In the genomic region with DNA sequence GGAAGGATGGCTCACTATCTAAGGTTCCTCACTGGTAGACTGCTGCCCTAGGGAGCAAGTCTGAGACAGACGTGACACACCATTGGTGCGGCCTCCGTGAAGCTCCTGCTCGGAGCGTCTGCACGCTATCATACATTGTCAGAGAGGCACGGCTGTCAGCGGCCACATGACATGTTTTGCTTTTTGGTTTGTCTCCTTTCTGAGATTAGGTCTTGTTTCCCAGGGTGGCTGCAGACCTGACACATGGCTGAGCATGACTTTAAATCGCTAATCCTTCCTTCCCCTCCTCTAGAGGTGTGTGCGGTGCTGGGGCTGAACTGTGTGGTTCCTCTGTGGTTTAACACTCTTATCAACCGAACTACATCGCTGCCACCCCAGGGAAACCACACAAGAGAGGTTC, we compare ENCODE assay signal across 8 mouse cellular contexts. TPM values are rescaled to one million over a fixed set of nuclear protein-coding genes. Genes with fewer than 3 reads are reported as not detected.
DNase-seq lines count a peak whose midpoint lies in the region; ATAC-seq and TF ChIP-seq lines count a peak whose summit lies in the region.

No protein-coding gene starts in this region.

- 34% methylated on average over 12 of the region's 12 CpGs for WGBS in heart, embryonic 10.5 days
- 14% methylated on average over 12 of the region's 12 CpGs for WGBS in liver, embryonic 15.5 days (ENCODE audit: insufficient replicate concordance)

- H3K4me3 ChIP-seq in heart, embryonic 10.5 days: peak overlapping the region; percentile 97
- peak overlapping the region; percentile 58; the same call in 1 of the 2 replicates for H3K4me3 ChIP-seq in embryonic fibroblast, embryonic 13.5 days (ENCODE audit: insufficient read depth, low read length)
- H3K4me3 ChIP-seq in liver, embryonic 15.5 days (replicated peaks): peak overlapping the region; percentile 81

- no peak for DNase-seq in heart, embryonic 10.5 days (ENCODE audit: low spot score)
- DNase-seq in heart, adult 11 months: no peak
- peak; percentile 42 to 44 for DNase-seq in B cell, adult 2 months
- DNase-seq in left cerebral cortex, adult 9 months (ENCODE audit: low spot score in 2 of 2): no peak
- no peak for DNase-seq in retina, embryonic 14.5 days (ENCODE audit: low spot score)
- DNase-seq in gastrocnemius, postnatal 25 days: no peak

- no peaks in the 10 kb centered on the region for H3K27me3 ChIP-seq in heart, embryonic 10.5 days (ENCODE audit: insufficient read depth, poor library complexity, severe bottlenecking)
- H3K27me3 ChIP-seq in liver, embryonic 15.5 days: peaks cover 7% of the 10 kb centered on the region

- H3K9me3 ChIP-seq in heart, embryonic 10.5 days: no peaks in the 10 kb centered on the region
- H3K9me3 ChIP-seq in liver, embryonic 15.5 days (replicated peaks): no peaks in the 10 kb centered on the region

- H3K27ac ChIP-seq in heart, embryonic 10.5 days: peak overlapping the region; percentile 43; the same call in 1 of the 2 replicates
- H3K27ac ChIP-seq in embryonic fibroblast, embryonic 13.5 days (ENCODE audit: insufficient read depth, low read length): no peak overlapping the region
- H3K27ac ChIP-seq in liver, embryonic 15.5 days (replicated peaks): peak overlapping the region; percentile 78

- ATAC-seq in liver, embryonic 15.5 days (ENCODE audit: insufficient read depth): peak; percentile 64

- H3K9ac ChIP-seq in liver, embryonic 15.5 days: peak overlapping the region; percentile 80; the same call in 1 of the 2 replicates

- H3K4me2 ChIP-seq in liver, embryonic 15.5 days: peak overlapping the region; percentile 91

- no peak for TF ChIP-seq POLR2A in embryonic fibroblast, embryonic 13.5 days (IDR thresholded peaks at IDR 0.05; ENCODE audit: low read depth, low read length)

- peaks cover 20% of the 10 kb centered on the region for H3K4me1 ChIP-seq in heart, embryonic 10.5 days
- 0 out of 2 replicates have a peak, but pooled peaks cover 3% of the 10 kb centered on the region for H3K4me1 ChIP-seq in embryonic fibroblast, embryonic 13.5 days (ENCODE audit: control insufficient read depth, insufficient read depth, low read length)
- peaks cover 47% of the 10 kb centered on the region for H3K4me1 ChIP-seq in liver, embryonic 15.5 days (replicated peaks)

- TF ChIP-seq CTCF in embryonic fibroblast, embryonic 13.5 days (IDR thresholded peaks at IDR 0.05; ENCODE audit: borderline replicate concordance, insufficient read depth, low read length): no peak

- peaks cover 14% of the 10 kb centered on the region for H3K36me3 ChIP-seq in heart, embryonic 10.5 days
- peaks cover 14% of the 10 kb centered on the region for H3K36me3 ChIP-seq in liver, embryonic 15.5 days (replicated peaks)

RNA-seq across cellular contexts. Expression of a gene that starts 1.4 kb away (rescaled TPM):
- 4.6 and 6.1 TPM in 2 replicates for polyA plus RNA-seq in heart, embryonic 10.5 days (2016; fragmentation: Nextera tagmentation; extraction: Ambion mirVana)
- polyA plus RNA-seq in embryonic fibroblast, embryonic 13.5 days (2011; ENCODE audit: insufficient read length, low read depth, missing spikeins): 6.3 and 6.6 TPM in 2 replicates
- 1.7 and 1.8 TPM in 2 replicates for polyA plus RNA-seq in liver, embryonic 15.5 days (2015; fragmentation: Nextera tagmentation; extraction: Ambion mirVana)
- 1 to 10 TPM; 5.0 to 5.4 TPM for total RNA-seq in gastrocnemius, postnatal 25 days (2021)

RNA-seq across cellular contexts. Expression of a gene that starts 10.7 kb away (rescaled TPM):
- polyA plus RNA-seq in heart, embryonic 10.5 days (2016; fragmentation: Nextera tagmentation; extraction: Ambion mirVana): 3.8 and 4.3 TPM in 2 replicates
- polyA plus RNA-seq in embryonic fibroblast, embryonic 13.5 days (2011; ENCODE audit: insufficient read length, low read depth, missing spikeins): 1.2 and 1.5 TPM in 2 replicates
- 0.22 TPM in 2 replicates for polyA plus RNA-seq in liver, embryonic 15.5 days (2015; fragmentation: Nextera tagmentation; extraction: Ambion mirVana)
- total RNA-seq in gastrocnemius, postnatal 25 days (2021): not detected

RNA-seq across cellular contexts. Expression of a gene that starts 37.5 kb away (rescaled TPM):
- polyA plus RNA-seq in heart, embryonic 10.5 days (2016; fragmentation: Nextera tagmentation; extraction: Ambion mirVana): 83.6 and 94.5 TPM in 2 replicates
- 44.8 and 51.5 TPM in 2 replicates for polyA plus RNA-seq in embryonic fibroblast, embryonic 13.5 days (2011; ENCODE audit: insufficient read length, low read depth, missing spikeins)
- 49.9 and 56.6 TPM in 2 replicates for polyA plus RNA-seq in liver, embryonic 15.5 days (2015; fragmentation: Nextera tagmentation; extraction: Ambion mirVana)
- 10 to 100 TPM; 28.4 to 29.1 TPM for total RNA-seq in gastrocnemius, postnatal 25 days (2021)

RNA-seq across cellular contexts. Expression of a gene that starts 37.6 kb away (rescaled TPM):
- 3.9 and 4.1 TPM in 2 replicates for polyA plus RNA-seq in heart, embryonic 10.5 days (2016; fragmentation: Nextera tagmentation; extraction: Ambion mirVana)
- polyA plus RNA-seq in embryonic fibroblast, embryonic 13.5 days (2011; ENCODE audit: insufficient read length, low read depth, missing spikeins): 5.7 and 7.7 TPM in 2 replicates
- 1.6 and 1.8 TPM in 2 replicates for polyA plus RNA-seq in liver, embryonic 15.5 days (2015; fragmentation: Nextera tagmentation; extraction: Ambion mirVana)
- total RNA-seq in gastrocnemius, postnatal 25 days (2021): 1 to 10 TPM; 1.9 to 3.1 TPM

Comparison
In these comparisons a context has a peak if more than half of its experiments do, and no peak if none do; other contexts are left out.
1. DNase-seq: peak in B cell, adult 2 months (2 of 2); none in heart, embryonic 10.5 days (single experiment), heart, adult 11 months (single experiment), left cerebral cortex, adult 9 months (0 of 2), retina, embryonic 14.5 days (single experiment) and gastrocnemius, postnatal 25 days (single experiment).
2. Peak in every context shown above with its lines, with median percentiles within 50 percentile points of each other: H3K4me3 ChIP-seq.